Mouse (Mus musculus): Measurements from ENCODE around the gene Ranbp9. TPM values are rescaled to one million over a fixed set of nuclear protein-coding genes. Genes with fewer than 3 reads are reported as not detected.

Ranbp9 gene
- polyA plus RNA-seq, 1 experiment from 2014 or later: 8.2 TPM

DNA sequence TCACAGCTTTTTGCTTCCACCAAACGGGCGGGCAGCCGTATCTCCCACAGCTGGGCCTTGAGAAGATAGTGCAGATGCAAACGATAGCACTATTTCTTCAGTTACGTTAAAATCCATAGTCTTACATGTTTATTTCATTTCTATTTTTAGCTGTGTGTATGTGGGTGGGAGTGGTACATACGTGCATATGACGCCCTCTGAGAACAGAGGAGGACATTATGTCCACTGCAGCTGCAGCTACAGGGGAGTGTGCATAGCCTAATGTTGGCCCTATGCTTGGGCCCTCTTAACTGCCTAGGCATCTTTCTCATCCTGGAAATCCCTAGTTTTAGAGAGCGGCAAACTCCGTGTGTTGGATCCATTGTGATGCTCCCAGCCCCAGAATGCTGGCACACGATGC is 106.9 kb downstream of the Ranbp9 start:
- H3K27ac ChIP-seq: no peak overlapping the region

GRCm38 (mm10) chr13:43372892-43373291 is 108.2 kb downstream of the Ranbp9 start:
- Histone ChIP-seq H3K9me3 (replicated peaks) (no peaks in the 10 kb centered on the region), H3K27me3 (no peaks in the 10 kb centered on the region), H3K4me2 (no peak overlapping the region), H3K4me1 (0 out of 2 replicates have a peak, but pooled peaks cover 3% of the 10 kb centered on the region), H3K27ac (no peak overlapping the region), H3K36me3 (peaks cover 40% of the 10 kb centered on the region), H3K9ac (no peak overlapping the region), H3K4me3 (replicated peaks) (no peak overlapping the region)
- WGBS: 87% methylated on average over 1 of the region's 1 CpGs
- ATAC-seq (replicated peaks; ENCODE audit: low FRiP score): no peak

More for the DNA sequence above, 106.9 kb downstream of the Ranbp9 start:
- Histone ChIP-seq H3K9ac (no peak overlapping the region), H3K4me3 (replicated peaks) (no peak overlapping the region), H3K4me1 (0 out of 2 replicates have a peak, but pooled peaks cover 3% of the 10 kb centered on the region), H3K4me2 (no peak overlapping the region), H3K9me3 (replicated peaks) (no peaks in the 10 kb centered on the region), H3K27me3 (no peaks in the 10 kb centered on the region), H3K36me3 (peaks cover 44% of the 10 kb centered on the region)
- ATAC-seq (replicated peaks; ENCODE audit: low FRiP score): no peak
- 85% methylated on average over 10 of the region's 10 CpGs for WGBS

GRCm38 (mm10) chr13:43370063-43370462 is 111.0 kb downstream of the Ranbp9 start:
- Histone ChIP-seq H3K4me1 (peaks cover 12% of the 10 kb centered on the region), H3K9ac (no peak overlapping the region), H3K9me3 (replicated peaks) (no peaks in the 10 kb centered on the region), H3K4me3 (replicated peaks) (no peak overlapping the region), H3K27me3 (no peaks in the 10 kb centered on the region), H3K4me2 (no peak overlapping the region), H3K36me3 (peaks cover 26% of the 10 kb centered on the region), H3K27ac (no peak overlapping the region)
- no peak for ATAC-seq (replicated peaks; ENCODE audit: low FRiP score)
- WGBS: 67% methylated on average over 6 of the region's 6 CpGs

DNA sequence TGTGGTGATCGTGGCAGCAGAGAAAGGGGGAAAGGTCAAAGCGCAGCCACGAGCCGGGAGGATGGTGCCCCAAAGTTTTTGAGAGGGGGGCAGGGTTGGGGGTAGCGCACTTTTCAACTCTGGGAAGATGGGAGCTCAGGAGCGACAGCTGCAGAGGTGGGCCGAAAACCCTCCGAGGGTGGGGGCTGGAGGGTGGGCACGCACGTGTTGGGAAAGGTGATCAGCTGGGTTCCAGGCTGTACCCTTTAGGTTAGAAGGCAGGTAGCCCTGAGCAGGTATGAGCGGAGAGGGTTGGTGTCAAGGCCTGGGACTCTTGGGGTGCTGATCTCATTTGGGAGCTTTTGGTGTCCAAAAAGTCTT is 115.3 kb downstream of the Ranbp9 start:
- 6% methylated on average over 11 of the region's 11 CpGs for WGBS
- H3K4me1 ChIP-seq: peaks cover 13% of the 10 kb centered on the region

GRCm38 (mm10) chr13:43364985-43365824 is 115.9 kb downstream of the Ranbp9 start, which contains the start of gene Sirt5:
TSS of gene Sirt5 (plus strand) at chr13:43365496.
- Histone ChIP-seq H3K4me2 (peak within 1 kb of the TSS; percentile 87), H3K27ac (peak within 1 kb of the TSS; percentile 73), H3K27me3 (no peaks in the 10 kb centered on the region), H3K36me3 (no peaks in the 10 kb centered on the region), H3K9ac (peak within 1 kb of the TSS; percentile 68), H3K4me3 (replicated peaks) (peak within 1 kb of the TSS; percentile 66), H3K9me3 (replicated peaks) (no peaks in the 10 kb centered on the region), H3K4me1 (peaks cover 13% of the 10 kb centered on the region)
- ATAC-seq (replicated peaks; ENCODE audit: low FRiP score): peak; percentile 94
- WGBS: 15% methylated on average over 42 of the region's 42 CpGs

More for the DNA sequence above, 115.3 kb downstream of the Ranbp9 start:
- peak overlapping the region; percentile 66 for H3K4me3 ChIP-seq (replicated peaks)
- H3K27ac ChIP-seq: peak overlapping the region; percentile 73
- peak; percentile 59; the same call in 1 of the 2 replicates for ATAC-seq (replicated peaks; ENCODE audit: low FRiP score)
- H3K27me3 ChIP-seq: no peaks in the 10 kb centered on the region
- H3K9me3 ChIP-seq (replicated peaks): no peaks in the 10 kb centered on the region
- H3K36me3 ChIP-seq: peaks cover 4% of the 10 kb centered on the region
- H3K4me2 ChIP-seq: peak overlapping the region; percentile 87
- peak overlapping the region; percentile 68 for H3K9ac ChIP-seq

DNA sequence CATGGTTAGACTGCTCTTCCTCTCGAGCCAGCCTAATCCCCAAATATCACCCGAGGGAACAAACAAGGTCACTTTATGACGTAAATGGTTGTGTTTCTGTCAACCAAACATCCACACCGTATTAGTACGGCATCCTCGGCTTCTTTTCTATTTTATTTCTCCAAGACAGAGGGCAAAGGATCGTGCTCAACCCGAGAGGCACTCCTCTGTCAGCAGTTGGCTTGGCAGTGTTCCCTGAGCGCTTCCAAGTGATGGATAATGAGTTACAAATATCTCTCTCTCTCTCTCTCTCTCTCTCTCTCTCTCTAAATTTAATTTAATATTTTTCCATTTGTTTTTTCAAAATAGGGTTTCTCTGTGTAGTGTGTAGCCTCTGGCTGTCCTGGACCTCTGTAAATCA is 118.7 kb downstream of the Ranbp9 start:
- Histone ChIP-seq H3K4me2 (no peak overlapping the region), H3K9ac (no peak overlapping the region), H3K4me1 (peaks cover 13% of the 10 kb centered on the region), H3K4me3 (replicated peaks) (no peak overlapping the region), H3K27ac (no peak overlapping the region), H3K27me3 (no peaks in the 10 kb centered on the region), H3K36me3 (no peaks in the 10 kb centered on the region), H3K9me3 (replicated peaks) (no peaks in the 10 kb centered on the region)
- no peak for ATAC-seq (replicated peaks; ENCODE audit: low FRiP score)
- 63% methylated on average over 9 of the region's 9 CpGs for WGBS

- Histone ChIP-seq H3K4me3 (replicated peaks) (no peak overlapping the region), H3K27me3 (no peaks in the 10 kb centered on the region), H3K4me2 (no peak overlapping the region), H3K9me3 (replicated peaks) (no peaks in the 10 kb centered on the region), H3K36me3 (no peaks in the 10 kb centered on the region), H3K9ac (no peak overlapping the region), H3K27ac (no peak overlapping the region), H3K4me1 (peaks cover 8% of the 10 kb centered on the region)
- 67% methylated on average over 6 of the region's 6 CpGs for WGBS
- ATAC-seq (replicated peaks; ENCODE audit: low FRiP score): no peak
These were observed 120.5 kb downstream of the Ranbp9 start for GRCm38 (mm10) chr13:43360534-43360933.

GRCm38 (mm10) chr13:43356346-43357125 is 124.5 kb downstream of the Ranbp9 start:
- Histone ChIP-seq H3K4me1 (0 out of 2 replicates have a peak, but pooled peaks cover 4% of the 10 kb centered on the region), H3K4me2 (no peak overlapping the region), H3K27me3 (no peaks in the 10 kb centered on the region), H3K9ac (no peak overlapping the region), H3K27ac (no peak overlapping the region), H3K9me3 (replicated peaks) (no peaks in the 10 kb centered on the region), H3K36me3 (no peaks in the 10 kb centered on the region), H3K4me3 (replicated peaks) (no peak overlapping the region)
- ATAC-seq (replicated peaks; ENCODE audit: low FRiP score): no peak
- 92% methylated on average over 14 of the region's 14 CpGs for WGBS

- Histone ChIP-seq H3K4me1 (0 out of 2 replicates have a peak, but pooled peaks cover 4% of the 10 kb centered on the region), H3K27me3 (no peaks in the 10 kb centered on the region), H3K9me3 (replicated peaks) (no peaks in the 10 kb centered on the region), H3K36me3 (no peaks in the 10 kb centered on the region), H3K4me2 (no peak overlapping the region), H3K27ac (no peak overlapping the region), H3K4me3 (replicated peaks) (no peak overlapping the region), H3K9ac (no peak overlapping the region)
- ATAC-seq (replicated peaks; ENCODE audit: low FRiP score): no peak
- WGBS: 57% methylated on average over 12 of the region's 12 CpGs
These were observed 126.7 kb downstream of the Ranbp9 start for GRCm38 (mm10) chr13:43354362-43354761.

GRCm38 (mm10) chr13:43353356-43353755 is 127.7 kb downstream of the Ranbp9 start:
- H3K9ac ChIP-seq: no peak overlapping the region
- H3K9me3 ChIP-seq (replicated peaks): no peaks in the 10 kb centered on the region
- no peaks in the 10 kb centered on the region for H3K27me3 ChIP-seq
- no peak overlapping the region for H3K4me3 ChIP-seq (replicated peaks)
- WGBS: 63% methylated on average over 4 of the region's 4 CpGs
- no peak overlapping the region for H3K27ac ChIP-seq
- H3K4me1 ChIP-seq: 0 out of 2 replicates have a peak, but pooled peaks cover 4% of the 10 kb centered on the region
- H3K36me3 ChIP-seq: no peaks in the 10 kb centered on the region
- ATAC-seq (replicated peaks; ENCODE audit: low FRiP score): no peak
- H3K4me2 ChIP-seq: no peak overlapping the region
